Mouse (Mus musculus) intestine, embryonic 16.5 days (tissue): ENCODE results near the gene Zfp991. TPM values are rescaled to one million over a fixed set of nuclear protein-coding genes. Genes with fewer than 3 reads are reported as not detected.
"Not testable (repeated sequence)": the region's sequence is repeated elsewhere in the genome, so short reads cannot be mapped to it uniquely, and the experiment has no call there.

Experiments used
- ATAC-seq: fragments of 200-750 bp; cut with Nextera tagmentation; 2 replicates; pipeline ENCODE4 v1.8.0; 2017; ENCODE audit warnings: moderate TSS enrichment, moderate library complexity
- H3K27ac ChIP-seq: fragments of 300-500 bp; sonication (generic); 2 replicates; pipeline ENCODE4 v1.5.1; 2014; ENCODE audit warnings: mild to moderate bottlenecking, low read length
- H3K27me3 ChIP-seq: fragments of 300-500 bp; sonication (generic); replicated peaks from 2 replicates; pipeline ENCODE4 v1.6.1; 2014; ENCODE audit warnings: low read length, control low read depth, mixed read lengths; ENCODE audit not compliant: control insufficient read depth, insufficient read depth
- H3K36me3 ChIP-seq: fragments of 300-500 bp; sonication (generic); 2 replicates; pipeline ENCODE4 v1.6.1; 2014; ENCODE audit warnings: low read length, control low read depth; ENCODE audit not compliant: control insufficient read depth, insufficient read depth
- H3K4me1 ChIP-seq: fragments of 300-500 bp; sonication (generic); 2 replicates; pipeline ENCODE4 v1.6.1; 2014; ENCODE audit warnings: low read length, control low read depth, mixed read lengths; ENCODE audit not compliant: control insufficient read depth, insufficient read depth
- H3K4me2 ChIP-seq: fragments of 300-500 bp; sonication (generic); 2 replicates; pipeline ENCODE4 v1.6.1; 2014; ENCODE audit warnings: low read depth, low read length, control low read depth
- H3K4me3 ChIP-seq: fragments of 300-500 bp; sonication (generic); 2 replicates; pipeline ENCODE4 v1.5.1; 2014; ENCODE audit warnings: mild to moderate bottlenecking, low read length
- H3K9ac ChIP-seq: fragments of 300-500 bp; sonication (generic); 2 replicates; pipeline ENCODE4 v1.6.1; 2014; ENCODE audit warnings: low read depth, low read length
- H3K9me3 ChIP-seq: fragments of 300-500 bp; sonication (generic); 2 replicates; pipeline ENCODE4 v1.6.1; 2016; ENCODE audit warnings: low read length, control low read depth; ENCODE audit not compliant: control insufficient read depth
- whole genome bisulfite sequencing: fragments of 180-500 bp; shearing (Covaris S2); extraction: QIAGEN DNeasy Blood & Tissue Kit; methylation state at CpG from one replicate; pipeline ENCODE4 v1.1.7; 2014; 5-methylcytosine and 5-hydroxymethylcytosine counted together
- polyA plus RNA-seq: library from polyadenylated mRNA; unstranded; fragments of >200 nt; fragmentation: Nextera tagmentation; extraction: Ambion mirVana; gene quantifications from 2 replicates; pipeline ENCODE4 v1.2.1, GENCODE M21; 2015

Zfp991 gene
- polyA plus RNA-seq, 1 experiment from 2014 or later, result 7.7 TPM

GRCm38 (mm10) chr4:147125870-147126269 lies 6.0 kb upstream of the Zfp991 start:
- not testable (repeated sequence) for ATAC-seq, H3K9me3 ChIP-seq, H3K27ac ChIP-seq, H3K36me3 ChIP-seq, H3K4me3 ChIP-seq, H3K27me3 ChIP-seq, H3K9ac ChIP-seq, H3K4me1 ChIP-seq, H3K4me2 ChIP-seq
- WGBS, result 87% methylated on average over 4 of the region's 4 CpGs

DNA sequence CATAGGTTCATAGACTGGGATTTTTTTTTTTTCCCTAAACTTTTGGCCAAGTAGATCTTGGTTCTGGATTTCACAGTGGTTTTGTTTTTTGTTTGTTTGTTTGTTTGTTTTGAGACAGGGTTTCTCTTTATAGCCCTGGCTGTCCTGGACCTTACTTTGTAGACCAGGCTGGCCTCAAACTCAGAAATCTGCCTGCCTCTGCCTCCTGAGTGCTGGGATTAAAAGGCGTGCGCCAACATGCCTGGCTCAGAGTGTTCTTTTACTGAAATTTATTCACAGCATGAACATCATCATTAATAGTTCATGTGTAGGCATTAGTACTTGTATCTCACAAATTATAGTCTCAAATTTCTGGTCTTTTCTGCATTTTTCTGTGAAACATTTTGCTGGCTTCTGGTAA lies 5.4 kb upstream of the Zfp991 start:
- ATAC-seq, H3K27me3 ChIP-seq, H3K4me1 ChIP-seq, H3K27ac ChIP-seq, H3K36me3 ChIP-seq, H3K9ac ChIP-seq, H3K4me3 ChIP-seq, H3K4me2 ChIP-seq, H3K9me3 ChIP-seq: not testable (repeated sequence)
- 74% methylated on average over 2 of the region's 2 CpGs for WGBS

DNA sequence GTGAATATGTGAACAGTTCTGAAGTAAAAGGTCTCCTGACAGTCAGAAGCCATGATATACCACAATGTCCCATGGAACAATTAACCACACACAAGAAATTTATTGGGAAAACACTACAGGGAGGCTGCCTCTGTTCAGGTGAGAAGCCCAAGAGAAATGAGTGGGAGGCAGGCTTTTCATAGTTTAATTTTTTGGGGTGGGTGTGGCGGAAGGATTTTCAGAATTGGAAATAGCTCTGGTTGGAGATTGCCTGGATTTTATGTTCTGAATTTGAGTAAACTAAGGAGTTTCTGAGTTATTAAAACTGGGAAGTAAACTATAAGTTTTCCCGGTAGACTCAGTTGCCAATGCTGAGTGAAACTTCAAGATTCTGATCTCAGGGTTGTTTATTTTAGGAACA lies 4.7 kb upstream of the Zfp991 start:
- not testable (repeated sequence) for H3K4me2 ChIP-seq

GRCm38 (mm10) chr4:147128152-147128551 lies 3.7 kb upstream of the Zfp991 start:
- H3K9me3 ChIP-seq, H3K36me3 ChIP-seq, H3K4me3 ChIP-seq, H3K27ac ChIP-seq, ATAC-seq, H3K9ac ChIP-seq, H3K4me2 ChIP-seq, H3K27me3 ChIP-seq, H3K4me1 ChIP-seq: not testable (repeated sequence)

More for the DNA sequence above, 4.7 kb upstream of the Zfp991 start:
- not testable (repeated sequence) for H3K4me3 ChIP-seq, H3K9me3 ChIP-seq, ATAC-seq, H3K9ac ChIP-seq, H3K36me3 ChIP-seq, H3K4me1 ChIP-seq, H3K27ac ChIP-seq, H3K27me3 ChIP-seq
- 82% methylated on average over 2 of the region's 2 CpGs for WGBS

- H3K27ac ChIP-seq, ATAC-seq, H3K4me3 ChIP-seq, H3K9me3 ChIP-seq, H3K27me3 ChIP-seq, H3K4me1 ChIP-seq, H3K36me3 ChIP-seq, H3K4me2 ChIP-seq, H3K9ac ChIP-seq: not testable (repeated sequence)
- WGBS, result 55% methylated on average over 2 of the region's 2 CpGs
Measured at GRCm38 (mm10) chr4:147133596-147133995, 1.8 kb downstream of the Zfp991 start.

DNA sequence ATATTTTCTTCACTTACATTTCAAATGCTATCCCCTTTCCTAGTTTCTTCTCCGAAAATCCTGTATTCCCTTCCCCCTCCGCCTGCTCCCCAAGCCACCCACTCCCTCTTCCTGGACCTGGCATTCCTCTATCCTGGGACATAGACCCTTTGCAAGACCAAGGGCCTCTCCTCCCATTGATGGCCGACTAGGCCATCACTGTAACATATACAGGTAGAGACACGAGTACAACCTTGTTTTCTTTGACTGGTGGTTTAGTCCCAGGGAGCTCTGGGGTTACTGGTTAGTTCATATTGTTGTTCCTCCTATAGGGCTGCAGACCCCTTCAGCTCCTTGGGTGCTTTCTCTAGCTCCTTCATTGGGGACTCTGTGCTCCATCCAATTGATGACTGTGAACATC lies 9.9 kb downstream of the Zfp991 start:
- WGBS, result 77% methylated on average over 4 of the region's 4 CpGs
- H3K4me2 ChIP-seq, H3K4me3 ChIP-seq, H3K4me1 ChIP-seq, H3K36me3 ChIP-seq, H3K27me3 ChIP-seq, ATAC-seq, H3K27ac ChIP-seq, H3K9me3 ChIP-seq, H3K9ac ChIP-seq: not testable (repeated sequence)

DNA sequence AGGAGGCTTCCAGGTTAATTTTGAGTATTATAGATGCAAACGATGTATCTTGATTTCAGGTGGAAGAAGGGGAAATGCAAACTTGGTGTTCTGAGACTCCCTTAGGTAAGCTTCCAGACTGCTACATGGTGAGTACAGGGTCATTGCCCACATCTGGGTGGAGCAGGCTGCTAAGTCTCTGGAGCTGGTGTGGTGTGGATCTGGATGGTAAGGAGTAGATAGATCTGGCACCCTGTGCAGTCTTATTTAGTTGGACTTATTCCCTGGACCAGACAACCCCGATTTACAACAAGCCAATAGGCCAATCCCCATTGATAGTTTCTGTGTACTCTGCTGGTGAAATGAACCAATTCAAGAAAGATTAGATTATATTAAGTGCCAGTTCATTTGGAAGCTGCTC lies 33.4 kb downstream of the Zfp991 start:
- H3K9ac ChIP-seq, H3K4me1 ChIP-seq, ATAC-seq, H3K4me2 ChIP-seq, H3K27ac ChIP-seq, H3K9me3 ChIP-seq, H3K36me3 ChIP-seq, H3K4me3 ChIP-seq, H3K27me3 ChIP-seq: not testable (repeated sequence)
- 90% methylated on average over 2 of the region's 2 CpGs for WGBS

DNA sequence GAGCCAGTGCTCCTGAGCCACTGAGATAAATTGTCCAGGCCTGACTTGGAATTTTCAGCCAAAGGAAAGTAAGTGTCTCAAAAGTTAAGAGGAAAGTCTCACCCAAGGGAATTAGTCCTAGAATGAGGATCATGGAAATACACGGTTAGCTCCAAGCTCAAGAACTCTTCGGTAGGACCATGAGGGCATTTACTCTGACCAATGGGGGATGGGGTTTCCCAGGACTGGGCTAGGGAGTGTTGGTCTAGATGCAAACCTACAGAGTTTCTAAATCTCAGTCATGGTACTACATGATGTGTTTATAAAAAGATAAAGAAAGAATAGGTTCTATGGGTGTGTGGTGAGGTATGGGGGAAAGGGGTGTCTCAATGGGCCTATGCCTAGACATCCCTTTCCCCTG lies 38.7 kb downstream of the Zfp991 start:
- H3K4me3 ChIP-seq, H3K27ac ChIP-seq, H3K4me2 ChIP-seq, ATAC-seq, H3K36me3 ChIP-seq, H3K4me1 ChIP-seq, H3K9ac ChIP-seq, H3K9me3 ChIP-seq, H3K27me3 ChIP-seq: not testable (repeated sequence)
- WGBS, result 92% methylated on average over 2 of the region's 2 CpGs

- not testable (repeated sequence) for H3K27ac ChIP-seq, ATAC-seq, H3K9me3 ChIP-seq, H3K4me1 ChIP-seq, H3K36me3 ChIP-seq, H3K27me3 ChIP-seq, H3K4me3 ChIP-seq, H3K4me2 ChIP-seq, H3K9ac ChIP-seq
- WGBS, result no CpG with 5 or more reads among the region's 4 CpGs
Measured at GRCm38 (mm10) chr4:147171557-147171956, 39.7 kb downstream of the Zfp991 start.

- not testable (repeated sequence) for H3K9me3 ChIP-seq, H3K27me3 ChIP-seq, H3K36me3 ChIP-seq, ATAC-seq, H3K4me3 ChIP-seq, H3K4me2 ChIP-seq, H3K4me1 ChIP-seq, H3K27ac ChIP-seq, H3K9ac ChIP-seq
- 89% methylated on average over 7 of the region's 12 CpGs for WGBS
Measured at GRCm38 (mm10) chr4:147176279-147176880, 44.5 kb downstream of the Zfp991 start.
